Comparison of ENCODE assay signal across 8 mouse cellular contexts in genomic region chr2:71054716-71055115, GRCm38 (mm10). TPM values are rescaled to one million over a fixed set of nuclear protein-coding genes. Genes with fewer than 3 reads are reported as not detected.
A peak's percentile ranks its signal among the peaks of the same experiment; 100 is the strongest.
DNase-seq lines count a peak whose midpoint lies in the region; ATAC-seq and TF ChIP-seq lines count a peak whose summit lies in the region.

No protein-coding gene starts in this region.

- peak overlapping the region; percentile 77 for H3K4me3 ChIP-seq in kidney, embryonic 16.5 days (ENCODE audit: low read length)
- peak overlapping the region; percentile 70 for H3K4me3 ChIP-seq in bone marrow macrophage, adult 2 months (ENCODE audit: insufficient read depth, low read length)
- peak overlapping the region; percentile 78 for H3K4me3 ChIP-seq in hindbrain, embryonic 14.5 days (replicated peaks; ENCODE audit: low read length)
- peak overlapping the region; percentile 61 for H3K4me3 ChIP-seq in midbrain, postnatal 0 days (ENCODE audit: low read depth, low read length)

- peaks cover 14% of the 10 kb centered on the region; the same call in 1 of the 2 replicates for H3K4me1 ChIP-seq in kidney, embryonic 16.5 days (ENCODE audit: insufficient read depth, low read length)
- peaks cover 13% of the 10 kb centered on the region for H3K4me1 ChIP-seq in bone marrow macrophage, adult 2 months (ENCODE audit: control insufficient read depth, insufficient read depth, low read length)
- H3K4me1 ChIP-seq in hindbrain, embryonic 14.5 days (replicated peaks; ENCODE audit: control insufficient read depth, insufficient read depth, low read length): peaks cover 10% of the 10 kb centered on the region
- no peaks in the 10 kb centered on the region for H3K4me1 ChIP-seq in midbrain, postnatal 0 days (ENCODE audit: insufficient read depth, low read length)

- peaks cover 10% of the 10 kb centered on the region for H3K36me3 ChIP-seq in kidney, embryonic 16.5 days (ENCODE audit: insufficient read depth, low read length)
- H3K36me3 ChIP-seq in hindbrain, embryonic 14.5 days (replicated peaks; ENCODE audit: control insufficient read depth, insufficient read depth): 0 out of 2 replicates have a peak, but pooled peaks cover 6% of the 10 kb centered on the region
- 0 out of 2 replicates have a peak, but pooled peaks cover 3% of the 10 kb centered on the region for H3K36me3 ChIP-seq in midbrain, postnatal 0 days (ENCODE audit: insufficient read depth, low read length)

- no peak for TF ChIP-seq CTCF in bone marrow macrophage, adult 2 months (IDR thresholded peaks at IDR 0.05; ENCODE audit: low read depth, low read length)
- TF ChIP-seq CTCF in midbrain, postnatal 0 days (IDR thresholded peaks at IDR 0.05): no peak

- DNase-seq in kidney, adult 8-10 months: no peak
- no peak for DNase-seq in hindbrain, embryonic 14.5 days (ENCODE audit: low spot score)
- no peak for DNase-seq in midbrain, postnatal 0 days (ENCODE audit: low spot score)
- no peak for DNase-seq in adrenal gland, postnatal 36 days
- no peak for DNase-seq in Muller cell, postnatal 12 days (ENCODE audit: inconsistent ontology term)
- DNase-seq in embryo, embryonic 10 days (ENCODE audit: low spot score): no peak

- ATAC-seq in kidney, embryonic 16.5 days (ENCODE audit: low FRiP score, low TSS enrichment): no peak
- no peak for ATAC-seq in hindbrain, embryonic 14.5 days (ENCODE audit: low FRiP score)
- no peak for ATAC-seq in midbrain, postnatal 0 days (ENCODE audit: low FRiP score)

- 37% methylated on average over 9 of the region's 9 CpGs for WGBS in kidney, embryonic 16.5 days
- WGBS in hindbrain, embryonic 14.5 days: 47% methylated on average over 9 of the region's 9 CpGs
- 41% methylated on average over 9 of the region's 9 CpGs for WGBS in midbrain, postnatal 0 days

- H3K9me3 ChIP-seq in kidney, embryonic 16.5 days (ENCODE audit: low read length): 0 out of 2 replicates have a peak, but pooled peaks cover 3% of the 10 kb centered on the region
- H3K9me3 ChIP-seq in hindbrain, embryonic 14.5 days (ENCODE audit: control insufficient read depth, low read length): no peaks in the 10 kb centered on the region
- H3K9me3 ChIP-seq in midbrain, postnatal 0 days (ENCODE audit: low read length): no peaks in the 10 kb centered on the region

- no peak for TF ChIP-seq POLR2A in bone marrow macrophage, adult 2 months (IDR thresholded peaks at IDR 0.05; ENCODE audit: borderline replicate concordance, low read depth, low read length)

- no peaks in the 10 kb centered on the region for H3K27me3 ChIP-seq in kidney, embryonic 16.5 days (ENCODE audit: insufficient read depth, low read length)
- H3K27me3 ChIP-seq in hindbrain, embryonic 14.5 days (ENCODE audit: control insufficient read depth, insufficient read depth, low read length): no peaks in the 10 kb centered on the region
- H3K27me3 ChIP-seq in midbrain, postnatal 0 days (ENCODE audit: insufficient read depth, low read length): no peaks in the 10 kb centered on the region

- peak overlapping the region; percentile 86 for H3K9ac ChIP-seq in kidney, embryonic 16.5 days (replicated peaks; ENCODE audit: low read length)
- H3K9ac ChIP-seq in hindbrain, embryonic 14.5 days: peak overlapping the region; percentile 87
- H3K9ac ChIP-seq in midbrain, postnatal 0 days (replicated peaks; ENCODE audit: low read length, poor library complexity, severe bottlenecking): peak overlapping the region; percentile 86; the same call in 1 of the 2 replicates

- peak overlapping the region; percentile 79 for H3K4me2 ChIP-seq in kidney, embryonic 16.5 days (replicated peaks; ENCODE audit: low read depth, low read length)
- peak overlapping the region; percentile 79 for H3K4me2 ChIP-seq in hindbrain, embryonic 14.5 days (replicated peaks)
- peak overlapping the region; percentile 88 for H3K4me2 ChIP-seq in midbrain, postnatal 0 days (ENCODE audit: low read depth, low read length, poor library complexity, severe bottlenecking)

- no peak overlapping the region; the same call in 1 of the 2 replicates for H3K27ac ChIP-seq in kidney, embryonic 16.5 days (ENCODE audit: low read length)
- H3K27ac ChIP-seq in bone marrow macrophage, adult 2 months (ENCODE audit: insufficient read depth, low read depth, low read length): no peak overlapping the region
- no peak overlapping the region for H3K27ac ChIP-seq in hindbrain, embryonic 14.5 days
- H3K27ac ChIP-seq in midbrain, postnatal 0 days (ENCODE audit: low read depth, low read length): no peak overlapping the region

RNA-seq across cellular contexts. Expression of gene Dcaf17, which starts 0.4 kb away (rescaled TPM):
- 37.7 and 39.0 TPM in 2 replicates for polyA plus RNA-seq in kidney, embryonic 16.5 days (2015; fragmentation: Nextera tagmentation; extraction: Ambion mirVana)
- 13.0 and 16.2 TPM in 2 replicates for polyA plus RNA-seq in bone marrow macrophage, adult 2 months (2012; ENCODE audit: insufficient read depth, insufficient read length, missing spikeins)
- polyA plus RNA-seq in hindbrain, embryonic 14.5 days (2014; fragmentation: Nextera tagmentation; extraction: Ambion mirVana): 27.5 and 27.9 TPM in 2 replicates
- 10.6 and 18.1 TPM in 2 replicates for total RNA-seq in midbrain, postnatal 0 days (2014; rRNA removed)
- 19.9 and 23.6 TPM in 2 replicates for polyA plus RNA-seq in midbrain, postnatal 0 days (2015; fragmentation: Nextera tagmentation; extraction: Ambion mirVana)
- 10 to 100 TPM; 12.2 to 15.4 TPM for total RNA-seq in adrenal gland, postnatal 36 days (2021)

RNA-seq across cellular contexts. Expression of gene Mettl8, which starts 0.7 kb away (rescaled TPM):
- polyA plus RNA-seq in kidney, embryonic 16.5 days (2015; fragmentation: Nextera tagmentation; extraction: Ambion mirVana): 17.8 and 22.9 TPM in 2 replicates
- polyA plus RNA-seq in bone marrow macrophage, adult 2 months (2012; ENCODE audit: insufficient read depth, insufficient read length, missing spikeins): 12.8 and 16.6 TPM in 2 replicates
- 10.9 and 13.3 TPM in 2 replicates for polyA plus RNA-seq in hindbrain, embryonic 14.5 days (2014; fragmentation: Nextera tagmentation; extraction: Ambion mirVana)
- total RNA-seq in midbrain, postnatal 0 days (2014; rRNA removed): 7.7 TPM in 2 replicates
- 5.3 and 6.0 TPM in 2 replicates for polyA plus RNA-seq in midbrain, postnatal 0 days (2015; fragmentation: Nextera tagmentation; extraction: Ambion mirVana)
- total RNA-seq in adrenal gland, postnatal 36 days (2021): 10 to 100 TPM; 11.3 to 16.6 TPM
